Mouse (Mus musculus) midbrain, embryonic 15.5 days (tissue): ENCODE measurements around the gene Mybph. TPM values are rescaled to one million over a fixed set of nuclear protein-coding genes. Genes with fewer than 3 reads are reported as not detected.
"Not testable (repeated sequence)": the region's sequence is repeated elsewhere in the genome, so short reads cannot be mapped to it uniquely, and the experiment has no call there.

ENCODE experiments used
- ATAC-seq: fragments of 200-750 bp; cut with Nextera tagmentation; replicated peaks from 2 replicates; pipeline ENCODE4 v1.8.0; 2017; ENCODE audit warnings: moderate TSS enrichment
- H3K27ac ChIP-seq: fragments of 300-500 bp; sonication (generic); 2 replicates; pipeline ENCODE4 v1.5.1; 2015; ENCODE audit warnings: mild to moderate bottlenecking, inconsistent platforms
- H3K27me3 ChIP-seq: fragments of 300-500 bp; sonication (generic); replicated peaks from 2 replicates; pipeline ENCODE4 v1.6.1; 2015; ENCODE audit warnings: inconsistent platforms
- H3K36me3 ChIP-seq: fragments of 300-500 bp; sonication (generic); replicated peaks from 2 replicates; pipeline ENCODE4 v1.6.1; 2015; ENCODE audit warnings: inconsistent platforms
- H3K4me1 ChIP-seq: fragments of 300-500 bp; sonication (generic); 2 replicates; pipeline ENCODE4 v1.6.1; 2015; ENCODE audit warnings: inconsistent platforms
- H3K4me2 ChIP-seq: fragments of 300-500 bp; sonication (generic); 2 replicates; pipeline ENCODE4 v1.6.1; 2015; ENCODE audit warnings: inconsistent platforms, mild to moderate bottlenecking, moderate library complexity
- H3K4me3 ChIP-seq: fragments of 300-500 bp; sonication (generic); 2 replicates; pipeline ENCODE4 v1.5.1; 2015; ENCODE audit warnings: mild to moderate bottlenecking, inconsistent platforms
- H3K9ac ChIP-seq: fragments of 300-500 bp; sonication (generic); 2 replicates; pipeline ENCODE4 v1.6.1; 2015; ENCODE audit warnings: mild to moderate bottlenecking, inconsistent platforms
- H3K9me3 ChIP-seq: fragments of 300-500 bp; sonication (generic); 2 replicates; pipeline ENCODE4 v1.6.1; 2016; ENCODE audit warnings: inconsistent platforms
- WGBS: fragments of 180-500 bp; shearing (Covaris S2); methylation state at CpG from one replicate; pipeline ENCODE4 v1.1.7; 2015; ENCODE audit warnings: mixed read lengths; 5-methylcytosine and 5-hydroxymethylcytosine counted together
- polyA plus RNA-seq: library from polyadenylated mRNA; unstranded; fragments of >200 nt; fragmentation: Nextera tagmentation; extraction: Ambion mirVana; gene quantifications from 2 replicates; pipeline ENCODE4 v1.2.1, GENCODE M21; 2015

Gene Mybph
- polyA plus RNA-seq, 1 experiment from 2014 or later, result 0.13 TPM

DNA sequence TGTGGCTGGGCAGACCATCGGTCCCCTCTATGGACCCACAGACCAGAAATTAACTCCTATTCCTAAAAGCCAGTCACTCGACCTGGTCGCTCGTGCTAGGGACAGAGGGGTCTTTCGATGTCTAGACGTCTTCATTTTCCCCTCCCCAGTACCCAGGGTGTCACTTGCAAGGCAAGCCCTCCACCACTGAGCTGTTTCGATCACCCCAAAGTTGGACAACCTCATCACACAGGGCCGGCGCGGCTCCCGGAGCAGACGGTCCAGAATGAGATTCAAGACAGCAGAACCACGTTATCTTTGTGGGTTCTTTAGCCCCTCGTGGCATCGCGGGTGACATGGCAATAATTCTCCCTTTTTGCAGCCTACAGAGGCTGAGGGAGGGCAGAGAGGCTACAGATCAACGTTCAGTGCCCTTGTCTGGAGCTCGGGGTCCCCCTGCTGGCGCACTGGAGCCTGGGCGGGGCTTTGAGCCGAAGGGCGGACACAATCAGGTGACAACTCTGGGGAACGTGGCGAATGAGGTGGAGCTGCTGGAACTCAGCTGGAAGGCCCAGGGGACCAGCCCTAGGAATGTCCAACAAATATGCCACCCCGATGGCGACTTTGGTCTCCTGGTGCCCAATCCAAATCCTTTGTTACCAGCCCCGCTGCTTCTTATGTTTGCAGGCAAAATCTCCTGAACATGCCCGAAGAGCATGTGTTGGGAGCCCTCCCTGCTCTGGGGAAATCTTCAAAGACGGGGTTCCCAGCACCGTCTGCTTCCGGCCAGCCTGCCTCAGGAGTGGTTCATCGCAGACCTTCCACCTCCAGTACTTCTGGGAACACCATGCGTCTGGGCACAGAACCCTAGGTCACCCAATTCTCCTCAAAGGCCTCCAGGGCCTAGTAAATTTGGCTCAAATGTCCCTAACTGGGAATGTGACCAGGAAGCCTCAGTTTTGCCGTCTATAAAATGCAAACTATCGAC is 51.0 kb downstream of the Mybph start:
- peak; percentile 92 for ATAC-seq
- H3K9ac ChIP-seq, result peak overlapping the region; percentile 11; the same call in 1 of the 2 replicates
- H3K4me2 ChIP-seq, result peak overlapping the region; percentile 48
- H3K27ac ChIP-seq, result no peak overlapping the region
- 20% methylated on average over 35 of the region's 35 CpGs for WGBS
- no peaks in the 10 kb centered on the region for H3K36me3 ChIP-seq
- H3K27me3 ChIP-seq, result 0 out of 2 replicates have a peak, but pooled peaks cover 6% of the 10 kb centered on the region
- H3K4me1 ChIP-seq, result peaks cover 8% of the 10 kb centered on the region
- H3K9me3 ChIP-seq, result no peaks in the 10 kb centered on the region
- peak overlapping the region; percentile 14 for H3K4me3 ChIP-seq

- ATAC-seq, result peak; percentile 58
- no peak overlapping the region for H3K27ac ChIP-seq
- H3K9ac ChIP-seq, result no peak overlapping the region
- 0 out of 2 replicates have a peak, but pooled peaks cover 6% of the 10 kb centered on the region for H3K27me3 ChIP-seq
- H3K4me2 ChIP-seq, result no peak overlapping the region
- peaks cover 8% of the 10 kb centered on the region for H3K4me1 ChIP-seq
- H3K36me3 ChIP-seq, result no peaks in the 10 kb centered on the region
- no peaks in the 10 kb centered on the region for H3K9me3 ChIP-seq
- 75% methylated on average over 14 of the region's 14 CpGs for WGBS
- H3K4me3 ChIP-seq, result no peak overlapping the region
Measured at GRCm38 (mm10) chr1:134245004-134245717, 51.9 kb downstream of the Mybph start.

DNA sequence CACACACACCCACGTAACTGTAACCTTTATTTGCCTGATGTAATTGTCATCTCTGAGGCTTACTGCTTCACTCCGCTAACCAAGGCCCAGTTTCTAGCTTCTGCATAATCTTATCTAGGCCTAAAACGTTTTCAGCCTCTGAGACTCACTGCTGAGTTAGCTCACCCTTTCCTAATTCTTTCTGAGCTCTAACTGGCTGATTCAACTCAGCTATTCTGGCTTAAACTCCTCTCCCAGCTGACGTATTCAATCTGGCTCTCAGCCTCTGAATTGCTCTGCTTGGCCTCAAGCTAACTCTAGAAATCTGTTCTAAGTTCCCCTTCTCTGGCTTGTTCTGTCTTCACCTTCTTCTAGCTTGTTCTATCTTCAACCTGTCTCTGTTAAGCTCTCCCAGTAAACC is 53.3 kb downstream of the Mybph start:
- H3K4me3 ChIP-seq, result no peak overlapping the region

DNA sequence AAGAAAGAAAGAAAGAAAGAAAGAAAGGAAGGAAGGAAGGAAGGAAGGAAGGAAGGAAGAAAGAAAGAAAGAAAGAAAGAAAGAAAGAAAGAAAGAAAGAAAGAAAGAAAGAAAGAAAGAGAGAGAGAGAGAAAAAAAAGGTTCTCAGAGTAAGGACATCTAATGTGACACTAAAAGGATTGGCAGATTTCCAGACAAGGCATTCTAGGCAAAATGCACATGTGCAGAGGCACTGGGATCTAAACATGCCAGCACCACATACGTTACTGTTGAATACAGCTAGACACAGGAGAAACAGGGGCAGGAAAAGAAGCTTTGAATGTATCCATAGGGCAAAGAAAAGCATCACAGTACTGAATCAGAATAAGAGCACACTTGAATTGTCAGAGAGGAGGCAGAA is 56.4 kb downstream of the Mybph start:
- H3K9ac ChIP-seq, ATAC-seq, H3K4me1 ChIP-seq, H3K27ac ChIP-seq, H3K4me3 ChIP-seq, H3K27me3 ChIP-seq, H3K4me2 ChIP-seq, H3K36me3 ChIP-seq, H3K9me3 ChIP-seq: not testable (repeated sequence)
- WGBS, result 53% methylated on average over 1 of the region's 1 CpGs

More for the DNA sequence above, 53.3 kb downstream of the Mybph start:
- no peaks in the 10 kb centered on the region for H3K36me3 ChIP-seq
- 46% methylated on average over 4 of the region's 4 CpGs for WGBS
- peaks cover 8% of the 10 kb centered on the region for H3K4me1 ChIP-seq
- no peaks in the 10 kb centered on the region for H3K9me3 ChIP-seq
- H3K4me2 ChIP-seq, result no peak overlapping the region
- no peak for ATAC-seq
- H3K27me3 ChIP-seq, result 0 out of 2 replicates have a peak, but pooled peaks cover 6% of the 10 kb centered on the region
- no peak overlapping the region for H3K27ac ChIP-seq
- no peak overlapping the region for H3K9ac ChIP-seq

Other genes starting within 250 kb of the Mybph start
- 15.2 and 21.1 TPM in 2 replicates for gene Fmod, start 156.2 kb upstream of the Mybph start, polyA plus RNA-seq
- 37.2 and 42.2 TPM in 2 replicates for gene Btg2, start 114.3 kb upstream of the Mybph start, polyA plus RNA-seq
- 0.09 and 0.10 TPM in 2 replicates for gene Chit1, start 82.2 kb upstream of the Mybph start, polyA plus RNA-seq
- 1.5 and 3.3 TPM in 2 replicates for gene Chil1, start 11.3 kb upstream of the Mybph start, polyA plus RNA-seq
- gene Adora1, start 42.0 kb downstream of the Mybph start, polyA plus RNA-seq, result 16.2 and 19.2 TPM in 2 replicates
- gene Myog, start 96.5 kb downstream of the Mybph start, polyA plus RNA-seq, result 0.10 TPM in 1 of 2 replicates, not detected in the other
- gene Ppfia4, start 139.5 kb downstream of the Mybph start, polyA plus RNA-seq, result 18.9 and 20.4 TPM in 2 replicates
- 144 and 147 TPM in 2 replicates for gene Tmem183a, start 168.5 kb downstream of the Mybph start, polyA plus RNA-seq
- gene 4933406M09Rik, start 192.5 kb downstream of the Mybph start, polyA plus RNA-seq, result not detected in 2 replicates
- gene Cyb5r1, start 212.1 kb downstream of the Mybph start, polyA plus RNA-seq, result 12.6 and 13.3 TPM in 2 replicates
- 76.0 and 82.4 TPM in 2 replicates for gene Adipor1, start 221.9 kb downstream of the Mybph start, polyA plus RNA-seq